Comparison of ENCODE assay signal across 23 mouse cellular contexts in the genomic region with DNA sequence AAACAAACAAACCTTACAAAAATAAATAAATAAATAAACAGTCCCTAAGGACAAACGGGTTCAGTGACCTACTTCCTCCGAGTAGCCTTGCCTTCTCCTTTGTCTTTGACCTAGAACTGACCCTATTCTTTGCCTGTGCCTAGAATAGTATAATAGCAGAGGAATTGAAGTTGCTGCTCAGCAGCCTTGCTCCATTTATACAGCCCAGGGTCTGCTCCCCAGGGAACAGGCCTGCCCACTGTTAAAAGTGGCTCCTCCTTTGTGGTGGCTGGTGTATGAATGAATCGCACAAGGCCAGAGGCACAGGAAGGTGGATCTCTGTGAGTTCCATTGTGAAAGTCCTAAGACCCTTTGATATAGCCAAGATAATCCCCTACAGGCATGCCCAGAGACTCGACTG.
"Had no signal": no experiment of that assay in that cellular context is flagged by ENCODE, and none has a peak within 500 bp of the region (broad histone marks: within the 10 kb centered on the region; RNA-seq: fewer than 3 reads in every experiment).

No protein-coding gene starts in this region.

- H3K9ac ChIP-seq: kidney, embryonic 15.5 days; limb, embryonic 13.5 days; liver, embryonic 12.5 days; liver, embryonic 15.5 days; lung, embryonic 15.5 days; midbrain, embryonic 13.5 days; neural tube, embryonic 13.5 days; stomach, embryonic 15.5 days had no signal

- H3K4me2 ChIP-seq: kidney, embryonic 15.5 days; limb, embryonic 13.5 days; liver, embryonic 15.5 days; lung, embryonic 15.5 days; midbrain, embryonic 13.5 days; neural tube, embryonic 13.5 days; stomach, embryonic 15.5 days had no signal

- H3K27me3 ChIP-seq: kidney, embryonic 15.5 days; limb, embryonic 13.5 days; liver, embryonic 12.5 days; liver, embryonic 15.5 days; lung, embryonic 15.5 days; megakaryocyte, embryonic 14.5 days; midbrain, embryonic 13.5 days; neural tube, embryonic 13.5 days; stomach, embryonic 15.5 days had no signal

- ATAC-seq: midbrain, embryonic 13.5 days; midbrain, embryonic 16.5 days had no signal

- H3K27ac ChIP-seq: kidney, embryonic 15.5 days; limb, embryonic 10.5 days; limb, embryonic 13.5 days; lung, embryonic 15.5 days; midbrain, embryonic 10.5 days; midbrain, embryonic 13.5 days; neural tube, embryonic 13.5 days; stomach, embryonic 15.5 days had no signal

- H3K4me3 ChIP-seq: kidney, embryonic 15.5 days; limb, embryonic 10.5 days; limb, embryonic 13.5 days; liver, embryonic 12.5 days; liver, embryonic 15.5 days; lung, embryonic 15.5 days; megakaryocyte, embryonic 14.5 days; midbrain, embryonic 10.5 days; midbrain, embryonic 13.5 days; myocyte; neural tube, embryonic 13.5 days; stomach, embryonic 15.5 days had no signal

- H3K9me3 ChIP-seq: kidney, embryonic 15.5 days; limb, embryonic 10.5 days; limb, embryonic 13.5 days; liver, embryonic 12.5 days; liver, embryonic 15.5 days; lung, embryonic 15.5 days; megakaryocyte, embryonic 14.5 days; midbrain, embryonic 10.5 days; midbrain, embryonic 13.5 days; neural tube, embryonic 13.5 days; stomach, embryonic 15.5 days had no signal

- H3K36me3 ChIP-seq: kidney, embryonic 15.5 days; limb, embryonic 10.5 days; limb, embryonic 13.5 days; liver, embryonic 12.5 days; liver, embryonic 15.5 days; lung, embryonic 15.5 days; midbrain, embryonic 10.5 days; midbrain, embryonic 13.5 days; neural tube, embryonic 13.5 days; stomach, embryonic 15.5 days had no signal

- DNase-seq: kidney, adult 8-10 months; kidney, postnatal 10 days; kidney, postnatal 36 days; lung, adult 18-20 months; lung, postnatal 10 days; lung, postnatal 36 days; right cerebral cortex, adult 18-20 months; right cerebral cortex, postnatal 14 days; right cerebral cortex, postnatal 4 days; thymus, postnatal 25 days had no signal

- H3K4me1 ChIP-seq: stomach, embryonic 15.5 days had no signal
